Mouse (Mus musculus) megakaryocyte, embryonic 14.5 days (primary cell): ENCODE results near the gene Gm17324.

Source experiments
- FLI1 ChIP-seq: IDR thresholded peaks from 2 replicates; pipeline ENCODE4 v1.6.1; 2012; ENCODE audit warnings: low read length, inconsistent platforms, mixed read lengths
- GATA1 ChIP-seq: IDR thresholded peaks from 3 replicates; pipeline ENCODE4 v1.6.1; 2012; ENCODE audit warnings: mixed read lengths, low read length, inconsistent platforms, borderline replicate concordance

DNA sequence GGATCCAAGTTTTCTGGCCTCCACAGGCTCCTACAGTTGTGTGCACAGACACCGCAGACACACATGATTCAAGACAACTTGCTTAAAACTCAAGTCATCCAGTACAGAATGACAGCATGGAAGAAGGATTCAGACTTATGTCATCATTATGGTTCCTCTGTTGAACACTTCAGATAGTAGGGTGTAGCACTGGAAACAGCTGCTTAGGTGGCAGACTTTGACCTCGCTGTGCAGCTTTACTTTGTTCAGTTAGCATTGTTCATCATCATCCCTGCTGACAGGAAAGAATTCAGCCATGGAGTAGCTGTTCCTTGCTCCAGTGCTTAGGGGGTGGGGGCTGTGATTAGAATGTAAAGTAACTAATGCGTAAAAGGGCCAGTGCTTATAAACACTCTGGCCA, 17.1 kb upstream of the Gm17324 start:
- TF ChIP-seq GATA1 (no peak), FLI1 (no peak)
